Mouse (Mus musculus) erythroblast, adult 5-6 weeks (primary cell): Measurements from ENCODE around the gene Mbtps1. TPM values are rescaled to one million over a fixed set of nuclear protein-coding genes. Genes with fewer than 3 reads are reported as not detected.
A peak's percentile ranks its signal among the peaks of the same experiment; 100 is the strongest.

Source experiments
- ATAC-seq: replicated peaks from 2 replicates; pipeline ENCODE4 v1.8.0; 2016; ENCODE audit warnings: moderate number of reproducible peaks, mild to moderate bottlenecking, moderate TSS enrichment, inconsistent platforms; ENCODE audit not compliant: poor library complexity, low FRiP score, severe bottlenecking
- total RNA-seq, 2 experiments: library from RNA; stranded (forward) in 1 of 2; stranded (reverse) in 1 of 2; fragments of 150-400 nt in 1 of 2; fragments of 200-764, 138-1000 nt in 1 of 2; gene quantifications; 2 replicates each; pipeline versions ENCODE4 v1.2.3 to v1.2.4; 2015 to 2017; ENCODE audit warnings: low replicate concordance in 2 of 2

The Mbtps1 gene
- total RNA-seq, 2 experiments from 2014 or later = 36.1 to 43.0 TPM

DNA sequence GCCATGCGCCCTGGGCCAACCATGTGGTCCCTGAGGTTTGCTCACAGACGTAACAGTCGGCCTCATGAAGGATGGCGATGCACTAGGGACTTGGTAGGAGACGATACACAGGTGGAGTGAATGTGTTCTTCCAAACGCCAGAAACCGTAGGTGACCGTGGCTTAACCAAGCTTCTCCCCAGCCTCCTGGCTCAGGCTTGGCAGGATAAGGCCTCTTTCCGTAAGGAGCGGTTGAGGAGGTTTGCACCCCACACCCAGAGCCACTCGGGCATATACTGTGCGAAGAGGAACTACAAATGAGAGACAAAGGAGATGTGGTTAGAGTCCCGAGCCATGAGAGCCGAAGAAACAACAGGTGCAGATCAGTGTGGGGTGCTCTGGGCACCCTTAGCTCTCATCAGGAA, 5.3 kb upstream of the Mbtps1 start:
- ATAC-seq = no peak

DNA sequence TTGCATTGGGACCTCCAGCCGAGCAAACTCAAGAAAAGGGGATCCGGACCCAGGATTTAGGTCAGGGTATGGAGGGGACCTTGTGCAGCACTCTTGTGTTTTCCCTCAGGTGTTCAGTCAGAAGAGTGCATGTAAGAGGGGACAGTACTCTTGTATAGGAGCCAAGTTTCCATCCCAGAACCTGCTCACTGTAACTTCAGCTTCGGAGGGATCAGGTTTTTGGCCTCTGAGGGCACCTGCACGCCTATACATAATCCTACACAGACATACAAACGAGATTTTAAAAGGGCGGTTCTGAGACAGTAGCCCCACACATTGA, 826 bp upstream of the Mbtps1 start:
- no peak for ATAC-seq

DNA sequence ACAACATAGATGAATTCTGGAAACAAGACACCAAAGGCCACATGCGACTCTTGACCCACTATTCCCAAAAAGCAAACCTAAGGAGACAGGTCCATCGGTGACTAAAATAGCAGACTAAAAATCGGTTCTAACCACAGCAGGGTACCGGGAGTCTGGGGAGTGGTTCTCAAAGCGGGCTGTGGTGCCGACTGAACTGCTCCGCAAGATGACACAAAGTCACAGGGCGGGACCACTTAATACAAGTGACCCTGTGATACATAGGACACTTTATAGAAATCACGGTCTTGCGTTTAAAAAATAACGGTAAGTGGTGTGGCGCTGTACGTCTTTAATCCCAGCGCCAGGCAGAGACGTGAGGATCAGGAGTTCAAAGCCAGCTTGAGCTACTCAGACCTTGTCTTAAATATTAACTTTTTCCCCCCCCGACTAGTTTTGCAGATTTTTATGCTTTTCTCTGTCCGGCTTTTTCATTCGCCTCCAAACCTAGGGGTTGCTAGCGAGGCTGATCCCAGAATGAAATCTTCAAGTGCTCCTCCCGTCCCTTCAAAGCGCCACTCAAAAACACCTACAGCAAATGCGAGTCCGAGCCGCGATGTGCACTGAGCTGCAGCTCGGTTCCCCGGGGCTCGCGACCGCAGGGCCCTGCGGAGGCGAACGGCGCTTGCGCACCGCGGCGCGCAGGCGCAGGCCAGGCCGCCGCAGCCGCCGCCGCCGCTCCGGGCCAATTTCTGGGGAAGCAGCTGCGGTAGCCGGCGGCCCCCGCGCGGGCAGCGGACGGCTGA, 523 bp downstream of the Mbtps1 start:
- peak; percentile 70 for ATAC-seq

DNA sequence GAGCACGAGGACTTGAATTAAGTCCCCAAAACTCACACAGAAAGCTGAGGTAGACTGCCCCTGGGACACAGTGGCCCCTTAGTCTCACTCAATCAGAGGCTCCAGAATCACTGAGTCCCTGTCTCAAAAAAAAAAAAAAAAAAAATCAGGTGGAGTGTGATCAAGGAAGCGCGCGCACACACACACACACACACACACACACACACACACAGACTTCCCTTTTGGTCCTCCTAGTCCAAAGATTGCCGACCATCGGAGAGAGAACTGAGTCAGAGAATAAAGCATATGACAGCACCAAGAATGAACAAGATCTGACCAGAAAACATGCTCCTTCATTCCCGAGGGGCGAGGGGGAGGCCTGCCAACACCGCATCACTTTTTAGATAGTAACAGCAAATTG, 1.4 kb downstream of the Mbtps1 start:
- no peak for ATAC-seq

DNA sequence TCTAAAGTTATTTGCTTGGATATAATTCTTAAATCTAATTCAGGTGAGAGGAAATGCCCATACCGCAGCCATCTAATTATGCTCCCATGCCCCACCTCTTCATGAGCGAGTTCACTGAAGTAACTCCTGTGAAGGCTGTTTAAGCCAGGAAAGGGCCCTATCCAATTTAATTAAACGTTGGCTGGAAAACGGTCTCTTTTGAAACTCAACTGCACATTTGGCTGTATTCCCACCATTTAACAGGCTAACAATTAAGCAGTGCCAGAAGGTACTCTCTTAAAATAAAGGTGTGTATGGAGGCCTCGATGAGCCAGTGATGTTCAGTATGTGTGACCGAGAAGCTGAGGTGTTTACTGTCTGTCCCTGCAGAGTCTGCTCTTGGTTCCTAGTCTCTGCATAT, 2.7 kb downstream of the Mbtps1 start:
- no peak for ATAC-seq

DNA sequence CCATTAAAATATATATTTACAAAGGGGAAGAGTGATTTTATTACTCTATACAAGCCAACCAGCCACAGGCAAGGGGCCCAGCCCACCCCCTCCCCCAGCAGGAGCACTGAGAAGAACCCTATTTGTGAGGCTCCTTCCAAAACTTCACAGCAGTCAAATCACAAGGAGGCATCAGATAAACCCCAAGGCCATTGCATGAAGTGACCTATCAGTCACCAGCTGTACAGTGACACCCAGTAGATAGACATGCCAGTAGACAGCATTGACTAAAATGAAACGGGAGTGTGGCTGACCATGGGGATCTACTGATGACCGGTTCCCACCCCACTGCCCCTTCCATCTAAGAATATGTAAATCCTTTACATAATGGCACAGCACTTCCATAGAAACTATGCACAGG, 5.6 kb downstream of the Mbtps1 start:
- ATAC-seq = no peak

DNA sequence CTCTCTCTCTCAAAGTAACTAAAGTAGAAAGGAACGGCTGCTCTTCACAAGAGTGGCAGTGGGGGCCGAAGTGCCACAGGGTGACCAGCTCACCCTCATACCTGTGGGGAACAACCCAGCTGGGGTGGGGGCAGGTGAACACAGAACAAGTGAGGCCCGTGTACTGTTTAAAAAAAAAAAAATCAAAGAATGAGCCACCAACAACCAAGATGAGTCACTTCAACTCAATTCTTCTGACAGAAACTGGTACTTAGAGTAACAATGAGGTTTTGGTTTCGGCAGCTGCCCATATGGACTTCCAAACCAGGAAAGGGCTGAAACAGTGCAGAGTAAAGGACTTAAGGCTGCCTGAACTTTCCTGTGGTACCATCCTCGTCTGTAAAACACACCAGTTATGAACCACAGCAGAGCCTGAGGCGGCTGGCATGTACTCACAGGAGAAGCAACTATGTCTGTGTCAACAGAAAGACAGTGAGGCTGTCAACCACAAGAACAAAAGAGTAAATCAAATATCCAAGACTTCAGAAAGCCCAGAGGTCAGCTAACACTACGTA, 9.9 kb downstream of the Mbtps1 start:
- no peak for ATAC-seq

DNA sequence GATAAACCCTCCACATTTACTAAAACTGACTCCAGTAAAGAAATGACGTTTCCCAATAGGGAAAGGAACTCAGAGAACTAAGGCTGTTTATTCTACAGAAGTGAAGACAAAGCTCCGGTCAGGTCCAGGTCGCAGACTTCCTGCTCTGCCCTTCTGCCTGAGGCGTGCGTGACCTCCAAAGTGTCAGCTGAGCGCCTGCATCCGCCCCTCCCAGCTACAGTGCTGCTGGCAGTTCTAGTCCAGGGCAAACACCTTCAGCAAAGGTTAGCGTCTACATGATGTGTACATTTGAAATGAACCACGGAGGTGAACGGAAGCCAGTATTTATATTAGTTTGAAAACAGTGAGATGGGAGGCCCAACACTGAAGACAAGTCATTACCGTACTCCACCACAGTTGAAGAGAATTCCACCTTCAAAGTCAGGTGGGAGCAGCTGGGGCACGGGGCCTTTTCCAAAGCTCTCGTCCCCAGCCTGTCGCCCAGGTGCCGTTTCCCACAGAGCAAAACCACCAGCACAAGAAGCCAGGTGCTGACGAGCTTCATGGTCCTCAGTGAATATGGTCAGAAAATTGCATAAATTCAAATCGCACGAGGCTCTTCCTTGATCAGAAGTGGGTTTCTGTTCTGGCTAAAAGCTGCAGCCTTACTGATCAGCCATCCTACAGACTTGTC, 11.4 kb downstream of the Mbtps1 start:
- ATAC-seq = no peak

DNA sequence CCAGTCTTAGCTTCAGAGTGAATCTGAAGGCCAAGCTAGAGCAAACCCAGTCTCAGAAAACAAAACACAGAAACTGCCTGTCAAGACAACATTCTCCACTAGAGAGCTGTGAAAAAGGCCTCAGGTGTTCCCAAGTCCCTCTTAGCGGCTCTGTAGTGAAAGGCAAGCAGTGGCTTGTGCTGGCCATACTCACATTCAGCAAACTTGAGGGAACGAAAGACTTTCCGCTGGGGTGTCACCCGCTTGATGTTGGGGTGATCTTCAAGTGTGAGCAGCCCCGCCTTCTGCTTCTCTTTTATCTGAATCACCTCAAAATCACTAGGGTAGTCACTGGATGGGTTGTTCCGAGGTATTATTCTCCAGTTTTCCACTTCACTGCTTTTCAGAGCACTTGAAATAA, 12.7 kb downstream of the Mbtps1 start:
- no peak for ATAC-seq

DNA sequence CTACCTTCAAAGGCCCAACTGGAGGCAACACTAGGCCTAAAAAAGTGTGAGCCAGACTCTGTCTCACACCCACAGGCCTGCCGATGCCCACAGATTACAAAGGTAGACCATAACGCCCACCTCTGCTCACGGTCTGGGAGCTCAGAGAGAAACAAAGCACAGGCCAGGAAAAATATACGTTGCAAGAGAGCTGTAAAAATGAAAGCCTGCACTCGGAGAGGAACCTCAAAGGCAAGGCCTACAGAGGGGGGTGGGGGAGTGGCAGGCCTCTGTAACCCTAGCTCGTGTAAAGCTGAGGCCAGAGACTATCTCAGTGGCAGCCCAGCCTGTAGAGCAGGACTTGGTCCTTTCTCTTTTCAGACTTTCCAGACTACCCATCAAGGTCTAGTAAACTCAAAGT, 13.4 kb downstream of the Mbtps1 start:
- no peak for ATAC-seq

DNA sequence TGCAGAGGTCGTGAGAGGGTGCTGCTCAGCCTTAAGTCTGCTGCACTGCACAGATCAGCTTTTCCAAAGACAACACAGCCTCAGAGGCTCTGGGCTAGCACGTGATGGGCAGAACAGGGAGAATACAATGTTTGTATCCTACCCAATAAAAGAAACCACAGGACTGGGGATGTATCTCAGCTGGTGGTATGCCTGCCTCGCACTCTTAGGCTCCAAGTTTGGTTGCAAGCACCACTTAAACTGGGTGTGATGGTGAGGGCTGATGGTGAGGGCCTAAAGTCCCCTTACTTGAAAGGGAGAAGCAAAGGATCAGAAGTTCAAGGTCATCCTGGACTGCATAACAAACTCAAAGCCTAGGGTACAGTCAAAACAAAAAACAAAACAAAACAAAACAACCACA, 13.9 kb downstream of the Mbtps1 start:
- no peak for ATAC-seq

DNA sequence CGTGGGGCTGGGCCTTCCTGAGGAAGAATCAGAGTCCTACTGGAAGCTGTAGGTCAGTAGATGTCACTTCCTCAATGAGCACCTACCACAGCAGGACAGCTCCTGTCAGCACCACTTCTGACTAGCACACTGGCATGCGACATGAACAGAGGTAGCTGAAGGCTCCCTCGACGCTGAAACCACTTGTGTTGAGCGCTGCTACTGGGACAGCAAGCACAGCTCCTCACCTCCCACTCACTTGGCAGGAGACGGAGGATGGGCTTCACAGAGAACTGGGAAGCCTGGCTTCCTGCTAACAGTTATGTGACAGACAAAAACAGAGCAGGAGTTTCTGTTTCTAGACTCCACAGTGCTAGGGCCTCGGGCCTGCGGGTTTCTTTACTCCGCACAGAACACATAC, 26.6 kb downstream of the Mbtps1 start:
- ATAC-seq = no peak

DNA sequence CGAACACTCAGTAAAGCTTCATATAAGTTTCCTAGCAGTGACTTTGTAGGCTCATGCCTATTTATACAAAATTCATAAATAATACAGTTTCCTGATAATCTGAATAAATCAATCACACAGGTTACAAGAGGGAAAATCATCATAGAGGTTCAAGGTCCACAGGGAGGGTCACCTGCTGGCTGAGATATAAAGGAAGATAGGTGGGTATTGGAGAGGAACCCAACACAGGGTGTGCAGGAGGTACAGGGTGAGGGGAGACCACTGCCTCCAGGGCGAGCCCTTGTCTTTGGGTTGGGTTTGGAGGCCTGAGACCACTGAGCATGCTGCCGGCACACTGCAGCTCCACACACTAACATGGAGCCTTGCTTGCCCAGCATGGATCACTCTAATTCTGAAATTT, 27.1 kb downstream of the Mbtps1 start:
- ATAC-seq = no peak

DNA sequence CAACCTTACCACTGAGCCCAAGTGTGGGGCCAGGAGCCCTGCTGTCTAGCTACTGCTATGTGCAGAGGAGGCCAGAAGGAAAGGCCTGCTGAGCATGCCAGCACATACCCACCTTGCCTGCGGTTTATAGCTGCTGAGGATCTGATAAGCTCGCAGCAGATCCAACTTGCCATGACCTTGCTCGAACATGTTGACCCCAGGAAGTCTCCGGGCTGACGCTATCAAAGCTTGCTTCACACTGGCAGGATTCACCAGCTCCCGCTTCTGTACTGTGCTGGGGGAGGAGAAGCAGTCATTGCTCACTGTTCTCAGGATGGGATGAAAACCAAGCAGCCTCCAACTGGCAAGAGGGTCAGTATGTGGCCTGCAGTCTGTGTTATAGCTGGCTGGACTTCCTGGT, 27.6 kb downstream of the Mbtps1 start:
- ATAC-seq = no peak

DNA sequence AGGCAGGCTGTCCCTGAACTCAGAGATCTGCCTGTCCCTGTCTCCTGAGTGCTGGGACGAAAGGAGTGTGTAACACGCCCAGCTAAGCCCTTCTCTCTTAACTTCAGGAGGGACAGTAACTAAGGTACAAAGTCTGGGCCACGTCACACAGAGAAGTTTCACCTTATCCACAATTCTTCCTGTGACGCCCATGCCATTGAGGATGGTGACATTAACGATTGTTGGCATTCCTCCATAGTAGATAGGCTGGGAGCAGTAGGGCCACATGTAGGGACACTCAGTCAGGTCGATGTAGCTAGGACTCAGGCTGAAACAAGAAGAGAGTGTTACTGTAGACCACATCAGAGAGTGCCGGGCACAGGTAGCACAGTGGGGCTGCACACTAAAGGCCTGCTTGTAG, 29.8 kb downstream of the Mbtps1 start:
- no peak for ATAC-seq

DNA sequence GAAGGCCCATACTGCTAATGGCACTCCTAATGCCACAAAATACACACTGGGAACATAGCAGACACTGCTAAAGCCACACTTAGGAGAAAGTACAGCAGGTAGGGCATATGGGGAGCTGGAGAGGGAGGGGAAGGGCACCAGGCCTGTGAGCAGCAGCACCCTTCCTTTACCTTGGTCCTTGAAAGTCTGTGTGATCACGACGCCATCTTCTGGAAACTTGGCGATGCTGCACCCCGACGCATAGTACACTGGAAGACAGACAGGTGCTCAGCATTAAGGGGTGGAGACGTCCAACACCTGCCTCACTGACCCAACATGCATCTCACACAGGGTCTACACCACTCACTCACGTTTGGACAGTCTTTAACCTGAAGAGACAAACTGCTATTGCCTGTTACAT, 38.4 kb downstream of the Mbtps1 start:
- no peak for ATAC-seq

DNA sequence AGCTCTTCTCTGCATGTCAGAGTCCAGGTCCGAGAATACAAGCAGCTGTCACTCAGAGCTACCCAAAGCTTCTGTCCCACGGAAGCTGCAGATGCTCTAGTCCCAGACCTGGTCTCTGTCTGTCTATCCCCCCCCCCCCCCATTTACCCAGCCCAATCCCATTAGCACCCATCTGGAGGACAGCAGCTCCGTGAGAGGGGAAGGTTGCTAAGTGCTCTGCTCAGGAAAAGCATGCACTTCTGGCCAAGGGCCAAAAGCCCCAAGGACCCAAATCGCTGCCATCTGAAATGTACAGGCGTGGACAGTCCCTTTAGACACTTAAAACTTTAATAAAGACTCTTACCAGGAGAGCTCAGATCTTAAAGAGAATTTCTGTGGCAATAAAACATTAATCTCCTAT, 41.9 kb downstream of the Mbtps1 start:
- no peak for ATAC-seq

DNA sequence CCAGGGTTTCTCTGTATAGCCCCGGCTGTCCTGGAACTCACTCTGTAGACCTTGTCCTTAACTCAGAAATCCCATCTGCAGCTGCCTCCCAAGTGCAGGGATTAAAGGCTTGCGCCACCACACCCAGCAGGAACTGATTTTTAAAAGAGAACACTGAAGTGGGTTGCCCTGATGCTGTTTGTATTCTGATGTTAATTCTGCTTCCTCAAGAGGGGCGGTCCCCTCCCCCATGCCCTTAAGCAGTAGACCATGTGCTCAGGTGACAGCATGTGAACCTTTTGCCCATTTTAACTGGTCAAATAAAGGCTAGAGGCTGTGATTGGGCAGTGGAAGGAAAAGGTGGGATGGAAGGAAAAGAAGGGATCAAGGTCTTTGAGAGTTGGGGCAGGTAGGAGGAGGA, 42.8 kb downstream of the Mbtps1 start:
- no peak for ATAC-seq

DNA sequence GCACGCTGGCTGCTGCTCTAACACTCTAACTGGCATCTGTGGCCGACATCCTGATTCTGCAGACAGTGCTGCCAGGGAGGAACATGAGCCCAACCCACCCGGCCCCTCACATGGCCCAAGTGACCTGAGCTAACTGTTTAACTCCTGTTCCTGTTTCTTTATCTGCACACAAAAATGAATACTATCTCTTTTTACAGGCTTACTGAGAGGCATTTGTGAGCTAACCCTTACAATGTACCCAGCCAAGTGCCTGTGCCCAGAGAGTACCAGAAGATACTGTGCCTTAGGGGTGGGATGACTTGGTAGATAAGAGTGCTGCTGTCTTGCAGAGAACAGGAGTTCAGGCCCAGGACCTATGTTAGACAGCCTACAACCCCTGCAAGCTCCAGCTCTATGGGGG, 43.6 kb downstream of the Mbtps1 start:
- ATAC-seq = no peak

DNA sequence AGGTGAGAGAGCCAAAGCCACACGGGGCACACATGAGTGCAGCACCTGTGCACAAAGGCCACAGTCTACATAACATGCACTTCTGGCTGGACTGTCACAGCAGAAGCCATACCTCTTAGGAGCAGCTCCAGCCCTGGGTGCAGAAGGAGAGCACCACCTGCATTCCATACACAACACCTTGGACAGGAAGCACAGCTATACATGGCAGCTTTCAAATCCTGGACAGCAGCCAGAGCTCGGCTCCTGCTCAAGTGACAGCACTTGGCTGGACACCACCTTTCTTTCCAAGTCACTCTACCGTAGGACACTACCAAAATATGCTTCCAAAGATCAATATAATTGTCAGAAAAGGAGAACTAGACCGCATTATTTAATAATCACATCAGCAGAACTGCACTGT, 45.1 kb downstream of the Mbtps1 start:
- no peak for ATAC-seq

DNA sequence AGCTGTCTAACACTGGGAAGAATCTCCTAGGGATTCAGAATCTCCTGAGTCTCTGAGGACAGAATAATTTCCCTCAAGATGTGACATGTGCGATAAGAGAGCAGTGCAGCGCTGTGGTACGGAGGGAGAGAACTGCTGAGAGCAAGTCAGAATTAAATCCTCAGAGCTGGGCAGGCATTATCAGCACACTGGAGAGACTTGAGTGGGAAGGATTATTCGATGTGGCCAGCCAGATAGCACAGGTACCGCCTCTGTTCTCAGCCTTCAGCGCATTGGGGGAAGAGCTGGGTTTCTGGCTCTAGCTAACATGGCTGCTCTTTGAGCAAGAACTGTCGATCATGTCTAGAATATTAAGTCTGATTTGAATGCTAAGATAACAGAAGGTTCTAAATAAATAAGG, 46.8 kb downstream of the Mbtps1 start:
- no peak for ATAC-seq

DNA sequence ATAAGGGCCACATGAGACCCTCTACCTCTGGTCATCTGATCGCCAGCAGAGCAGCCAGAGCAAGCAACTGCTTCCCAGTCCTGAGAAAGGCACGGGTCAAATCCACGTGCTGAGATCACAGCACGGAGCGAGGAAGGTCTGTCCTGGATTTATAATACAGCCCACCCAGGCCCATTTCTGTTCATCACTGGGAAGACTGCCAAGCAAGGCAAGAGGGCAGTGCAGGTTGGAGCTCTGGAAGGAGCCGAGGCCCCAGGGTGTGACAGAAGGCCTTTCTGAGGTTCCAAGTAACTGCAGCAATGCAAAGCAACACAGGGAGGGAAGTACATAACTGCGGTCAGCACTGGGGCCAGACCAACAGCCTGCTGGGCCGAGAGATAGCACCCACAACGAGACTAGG, 48.1 kb downstream of the Mbtps1 start:
- ATAC-seq = no peak
